Mouse (Mus musculus): ENCODE measurements around the gene Ino80e. TPM values are rescaled to one million over a fixed set of nuclear protein-coding genes. Genes with fewer than 3 reads are reported as not detected.

The Ino80e gene
- polyA plus RNA-seq, 1 experiment from 2014 or later, result 92.4 TPM

Other genes with a start within 250 kb of the Ino80e start
- gene Nupr1, start 231.5 kb downstream of the Ino80e start, polyA plus RNA-seq (2014; fragmentation: Nextera tagmentation; extraction: Ambion mirVana), result 2.2 and 10.8 TPM in 2 replicates
- gene Sgf29, start 213.1 kb downstream of the Ino80e start, polyA plus RNA-seq (2014; fragmentation: Nextera tagmentation; extraction: Ambion mirVana), result 58.0 and 61.5 TPM in 2 replicates
- 0.59 and 2.2 TPM in 2 replicates for gene Sult1a1, start 185.9 kb downstream of the Ino80e start, polyA plus RNA-seq (2014; fragmentation: Nextera tagmentation; extraction: Ambion mirVana)
- gene Bola2, start 167.0 kb downstream of the Ino80e start, polyA plus RNA-seq (2014; fragmentation: Nextera tagmentation; extraction: Ambion mirVana), result 132 and 140 TPM in 2 replicates
- 11.2 and 13.1 TPM in 2 replicates for gene Slx1b, start 166.6 kb downstream of the Ino80e start, polyA plus RNA-seq (2014; fragmentation: Nextera tagmentation; extraction: Ambion mirVana)
- gene Coro1a, start 154.6 kb downstream of the Ino80e start, polyA plus RNA-seq (2014; fragmentation: Nextera tagmentation; extraction: Ambion mirVana), result 98.8 and 104 TPM in 2 replicates
- gene Mapk3, start 102.8 kb downstream of the Ino80e start, polyA plus RNA-seq (2014; fragmentation: Nextera tagmentation; extraction: Ambion mirVana), result 85.0 and 85.9 TPM in 2 replicates
- gene Gdpd3, start 96.0 kb downstream of the Ino80e start, polyA plus RNA-seq (2014; fragmentation: Nextera tagmentation; extraction: Ambion mirVana), result 1.8 and 2.4 TPM in 2 replicates
- gene Ypel3, start 85.4 kb downstream of the Ino80e start, polyA plus RNA-seq (2014; fragmentation: Nextera tagmentation; extraction: Ambion mirVana), result 219 and 246 TPM in 2 replicates
- 0.27 and 0.55 TPM in 2 replicates for gene Tbx6, start 80.9 kb downstream of the Ino80e start, polyA plus RNA-seq (2014; fragmentation: Nextera tagmentation; extraction: Ambion mirVana)
- gene Ppp4c, start 69.9 kb downstream of the Ino80e start, polyA plus RNA-seq (2014; fragmentation: Nextera tagmentation; extraction: Ambion mirVana), result 154 and 168 TPM in 2 replicates
- 50.9 and 64.4 TPM in 2 replicates for gene Fam57b, start 64.7 kb downstream of the Ino80e start, polyA plus RNA-seq (2014; fragmentation: Nextera tagmentation; extraction: Ambion mirVana)
- not detected in 2 replicates for gene 4930451I11Rik, start 30.7 kb downstream of the Ino80e start, polyA plus RNA-seq (2014; fragmentation: Nextera tagmentation; extraction: Ambion mirVana)
- 18.4 and 20.2 TPM in 2 replicates for gene Doc2a, start 15.0 kb downstream of the Ino80e start, polyA plus RNA-seq (2014; fragmentation: Nextera tagmentation; extraction: Ambion mirVana)
- gene Hirip3, start 405 bp downstream of the Ino80e start, polyA plus RNA-seq (2014; fragmentation: Nextera tagmentation; extraction: Ambion mirVana), result 11.0 and 15.2 TPM in 2 replicates
- gene Taok2, start 22.3 kb upstream of the Ino80e start, polyA plus RNA-seq (2014; fragmentation: Nextera tagmentation; extraction: Ambion mirVana), result 28.9 and 36.5 TPM in 2 replicates
- 29.4 and 32.2 TPM in 2 replicates for gene Tmem219, start 60.5 kb upstream of the Ino80e start, polyA plus RNA-seq (2014; fragmentation: Nextera tagmentation; extraction: Ambion mirVana)
- gene Kctd13, start 66.5 kb upstream of the Ino80e start, polyA plus RNA-seq (2014; fragmentation: Nextera tagmentation; extraction: Ambion mirVana), result 92.9 and 103 TPM in 2 replicates
- 5.8 and 10.6 TPM in 2 replicates for gene Asphd1, start 87.2 kb upstream of the Ino80e start, polyA plus RNA-seq (2014; fragmentation: Nextera tagmentation; extraction: Ambion mirVana)
- 70.9 and 85.0 TPM in 2 replicates for gene Sez6l2, start 88.2 kb upstream of the Ino80e start, polyA plus RNA-seq (2014; fragmentation: Nextera tagmentation; extraction: Ambion mirVana)
- 105 and 107 TPM in 2 replicates for gene Cdipt, start 113.5 kb upstream of the Ino80e start, polyA plus RNA-seq (2014; fragmentation: Nextera tagmentation; extraction: Ambion mirVana)
- gene Cdiptos, start 113.7 kb upstream of the Ino80e start, polyA plus RNA-seq (2014; fragmentation: Nextera tagmentation; extraction: Ambion mirVana), result 0.86 and 1.2 TPM in 2 replicates
- 2.4 and 4.8 TPM in 2 replicates for gene Mvp, start 152.2 kb upstream of the Ino80e start, polyA plus RNA-seq (2014; fragmentation: Nextera tagmentation; extraction: Ambion mirVana)
- not detected in 2 replicates for gene Pagr1b, start 154.1 kb upstream of the Ino80e start, polyA plus RNA-seq (2014; fragmentation: Nextera tagmentation; extraction: Ambion mirVana)
- 30.4 and 46.9 TPM in 2 replicates for gene Pagr1a, start 155.0 kb upstream of the Ino80e start, polyA plus RNA-seq (2014; fragmentation: Nextera tagmentation; extraction: Ambion mirVana)
- 36.3 and 60.2 TPM in 2 replicates for gene Gm42742, start 158.7 kb upstream of the Ino80e start, polyA plus RNA-seq (2014; fragmentation: Nextera tagmentation; extraction: Ambion mirVana)
- gene Prrt2, start 158.8 kb upstream of the Ino80e start, polyA plus RNA-seq (2014; fragmentation: Nextera tagmentation; extraction: Ambion mirVana), result 41.4 and 63.5 TPM in 2 replicates
- gene Maz, start 164.7 kb upstream of the Ino80e start, polyA plus RNA-seq (2014; fragmentation: Nextera tagmentation; extraction: Ambion mirVana), result 61.7 and 64.8 TPM in 2 replicates
- 12.7 and 13.9 TPM in 2 replicates for gene Kif22, start 180.1 kb upstream of the Ino80e start, polyA plus RNA-seq (2014; fragmentation: Nextera tagmentation; extraction: Ambion mirVana)
- not detected in 2 replicates for gene Zg16, start 225.0 kb upstream of the Ino80e start, polyA plus RNA-seq (2014; fragmentation: Nextera tagmentation; extraction: Ambion mirVana)
- gene AI467606, start 229.0 kb upstream of the Ino80e start, polyA plus RNA-seq (2014; fragmentation: Nextera tagmentation; extraction: Ambion mirVana), result 1.4 and 1.6 TPM in 2 replicates

Data from neural tube, embryonic 14.5 days (tissue).